Mouse (Mus musculus): ENCODE data around the gene Gbp8. TPM values are rescaled to one million over a fixed set of nuclear protein-coding genes. Genes with fewer than 3 reads are reported as not detected.
"Not testable (repeated sequence)": the region's sequence is repeated elsewhere in the genome, so short reads cannot be mapped to it uniquely, and the experiment has no call there.

The Gbp8 gene
- 0.70 and 0.78 TPM in 2 replicates for polyA plus RNA-seq (2015; fragmentation: Nextera tagmentation; extraction: Ambion mirVana)

DNA sequence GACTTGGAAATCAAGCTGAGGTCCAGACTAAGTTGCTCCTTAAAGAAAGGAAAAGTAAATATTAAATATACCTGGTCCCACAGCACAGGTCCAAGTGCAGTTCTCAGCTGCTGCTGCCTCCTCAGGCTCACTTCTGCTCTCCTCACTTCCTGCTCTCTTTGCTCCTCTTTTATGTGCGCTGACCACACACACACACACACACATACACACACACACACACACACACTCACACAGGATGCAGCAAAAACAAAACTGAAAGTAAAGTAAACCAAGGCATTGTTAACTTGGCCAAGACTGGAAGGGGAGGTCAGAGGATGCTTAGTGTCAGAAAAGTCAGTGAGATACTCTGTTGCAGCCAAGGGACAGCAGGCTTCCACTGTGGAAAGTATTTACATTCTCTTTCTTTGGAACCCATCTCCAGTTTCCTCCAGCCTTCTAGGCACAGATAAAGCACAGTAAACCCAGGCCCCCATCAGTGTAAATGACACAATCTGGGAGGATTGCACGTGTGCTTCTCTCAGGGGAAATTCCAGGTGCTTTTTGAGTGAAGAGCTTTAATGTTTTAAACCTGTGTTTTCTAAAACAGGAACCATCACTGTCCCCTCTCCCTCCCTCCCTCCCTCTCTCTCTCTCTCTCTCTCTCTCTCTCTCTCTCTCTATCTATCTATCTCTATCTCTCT lies at the start of gene Gbp8, which contains the start of the genes Gbp9 and Gbp4:
Gene Gbp8, minus strand, starts transcription at position 132 of the 680 bp plus-strand sequence.
Gene Gbp9, minus strand, starts transcription at position 131 of the 680 bp plus-strand sequence.
Gene Gbp4, minus strand, starts transcription at position 178 of the 680 bp plus-strand sequence.
- not testable (repeated sequence) for H3K4me2 ChIP-seq (replicated peaks; ENCODE audit: low read depth, low read length); H3K27me3 ChIP-seq (replicated peaks; ENCODE audit: insufficient read depth, low read length); H3K9me3 ChIP-seq (ENCODE audit: low read length); H3K4me3 ChIP-seq (ENCODE audit: low read depth, low read length); H3K9ac ChIP-seq (replicated peaks; ENCODE audit: low read depth); H3K4me1 ChIP-seq (ENCODE audit: insufficient read depth, low read depth, low read length); H3K36me3 ChIP-seq (ENCODE audit: insufficient read depth, low read length); H3K27ac ChIP-seq (ENCODE audit: low read length)
- DNase-seq (ENCODE audit: low spot score) (peak; percentile 20), ATAC-seq (peak; percentile 65)
- 15% methylated on average over 2 of the region's 2 CpGs for WGBS
- TF ChIP-seq EP300 (IDR thresholded peaks at IDR 0.05) = 0 out of 2 replicates have a peak, but pooled peaks have one; percentile 6

DNA sequence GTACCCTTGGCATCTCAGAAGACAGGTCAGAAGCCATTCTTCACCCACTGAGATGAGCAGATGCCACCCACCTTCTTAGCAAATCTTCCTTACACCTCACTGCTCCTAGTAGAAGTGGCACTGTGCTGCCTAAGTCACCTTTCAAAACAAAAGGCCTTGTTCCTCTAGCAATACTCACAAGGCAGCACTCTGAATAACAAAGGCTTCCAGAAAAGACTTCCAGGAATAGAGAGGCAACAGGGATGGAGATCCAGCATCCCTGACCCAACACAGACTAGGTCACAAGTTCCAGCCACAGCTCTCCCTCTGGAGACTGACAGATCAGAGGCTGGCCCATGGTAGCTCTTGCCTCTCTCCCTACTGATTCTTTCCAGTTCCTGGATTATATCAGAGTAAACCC lies 42.1 kb upstream of the Gbp8 start:
- H3K36me3 ChIP-seq (ENCODE audit: insufficient read depth, low read length) = no peaks in the 10 kb centered on the region
- no peaks in the 10 kb centered on the region for H3K27me3 ChIP-seq (replicated peaks; ENCODE audit: insufficient read depth, low read length)
- no peak for ATAC-seq
- H3K27ac ChIP-seq (ENCODE audit: low read length) = no peak overlapping the region
- H3K9me3 ChIP-seq (ENCODE audit: low read length) = no peaks in the 10 kb centered on the region
- no peak overlapping the region for H3K4me2 ChIP-seq (replicated peaks; ENCODE audit: low read depth, low read length)
- H3K4me1 ChIP-seq (ENCODE audit: insufficient read depth, low read depth, low read length) = no peaks in the 10 kb centered on the region
- DNase-seq (ENCODE audit: low spot score) = no peak
- H3K4me3 ChIP-seq (ENCODE audit: low read depth, low read length) = no peak overlapping the region
- H3K9ac ChIP-seq (replicated peaks; ENCODE audit: low read depth) = no peak overlapping the region
- TF ChIP-seq EP300 (IDR thresholded peaks at IDR 0.05) (no peak), CTCF (IDR thresholded peaks at IDR 0.05) (no peak)

DNA sequence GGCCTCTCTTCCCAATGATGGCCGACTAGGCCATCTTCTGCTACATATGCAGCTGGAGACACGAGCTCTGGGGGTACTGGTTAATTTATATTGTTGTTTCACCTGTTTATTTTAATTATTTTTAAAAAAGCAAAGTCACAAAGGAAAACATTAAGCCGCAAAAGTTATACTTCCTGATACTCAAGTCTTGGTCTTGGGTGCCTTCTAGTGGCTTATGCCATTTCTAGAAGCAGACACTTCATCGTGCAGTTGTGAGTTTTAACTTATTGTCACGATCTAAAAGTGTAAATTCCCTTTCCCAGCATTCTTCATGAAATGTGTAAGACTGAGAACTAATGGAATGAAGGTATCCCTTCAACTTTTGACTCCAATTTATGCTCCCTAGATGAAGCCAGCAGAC lies 17.2 kb upstream of the Gbp8 start:
- Histone ChIP-seq H3K27me3 (replicated peaks; ENCODE audit: insufficient read depth, low read length) (no peaks in the 10 kb centered on the region), H3K9ac (replicated peaks; ENCODE audit: low read depth) (no peak overlapping the region), H3K27ac (ENCODE audit: low read length) (no peak overlapping the region), H3K9me3 (ENCODE audit: low read length) (no peaks in the 10 kb centered on the region), H3K4me2 (replicated peaks; ENCODE audit: low read depth, low read length) (no peak overlapping the region), H3K4me3 (ENCODE audit: low read depth, low read length) (no peak overlapping the region), H3K36me3 (ENCODE audit: insufficient read depth, low read length) (no peaks in the 10 kb centered on the region), H3K4me1 (ENCODE audit: insufficient read depth, low read depth, low read length) (no peaks in the 10 kb centered on the region)
- no peak for ATAC-seq
- TF ChIP-seq EP300 (IDR thresholded peaks at IDR 0.05) (no peak), CTCF (IDR thresholded peaks at IDR 0.05) (no peak)
- no peak for DNase-seq (ENCODE audit: low spot score)
- 83% methylated on average over 5 of the region's 5 CpGs for WGBS

DNA sequence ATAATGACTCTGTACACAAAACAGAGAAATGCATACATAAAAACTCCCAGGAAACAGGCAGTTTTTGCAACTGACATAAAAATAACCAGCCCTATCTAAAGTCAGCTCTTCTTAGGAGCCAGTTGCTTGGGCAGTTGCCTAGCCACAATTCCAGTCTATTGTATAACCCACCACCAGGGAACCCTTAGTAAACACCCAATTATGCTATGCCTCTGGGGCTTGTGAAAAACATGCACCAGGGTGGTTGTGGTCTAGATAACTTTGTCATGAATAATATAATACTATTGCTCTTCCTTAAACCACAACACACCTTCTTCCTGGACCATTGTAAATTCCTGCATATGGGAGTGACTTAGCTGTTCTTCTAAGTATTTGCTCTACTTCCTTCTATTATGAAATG lies 14.7 kb upstream of the Gbp8 start:
- TF ChIP-seq EP300 (IDR thresholded peaks at IDR 0.05) = no peak
- TF ChIP-seq CTCF (IDR thresholded peaks at IDR 0.05) = no peak
- no peak overlapping the region for H3K4me3 ChIP-seq (ENCODE audit: low read depth, low read length)
- no peaks in the 10 kb centered on the region for H3K36me3 ChIP-seq (ENCODE audit: insufficient read depth, low read length)
- DNase-seq (ENCODE audit: low spot score) (no peak), ATAC-seq (no peak)
- no peak overlapping the region for H3K4me2 ChIP-seq (replicated peaks; ENCODE audit: low read depth, low read length)
- no peak overlapping the region for H3K27ac ChIP-seq (ENCODE audit: low read length)
- no peaks in the 10 kb centered on the region for H3K9me3 ChIP-seq (ENCODE audit: low read length)
- no peaks in the 10 kb centered on the region for H3K27me3 ChIP-seq (replicated peaks; ENCODE audit: insufficient read depth, low read length)
- H3K9ac ChIP-seq (replicated peaks; ENCODE audit: low read depth) = no peak overlapping the region
- no peaks in the 10 kb centered on the region for H3K4me1 ChIP-seq (ENCODE audit: insufficient read depth, low read depth, low read length)

DNA sequence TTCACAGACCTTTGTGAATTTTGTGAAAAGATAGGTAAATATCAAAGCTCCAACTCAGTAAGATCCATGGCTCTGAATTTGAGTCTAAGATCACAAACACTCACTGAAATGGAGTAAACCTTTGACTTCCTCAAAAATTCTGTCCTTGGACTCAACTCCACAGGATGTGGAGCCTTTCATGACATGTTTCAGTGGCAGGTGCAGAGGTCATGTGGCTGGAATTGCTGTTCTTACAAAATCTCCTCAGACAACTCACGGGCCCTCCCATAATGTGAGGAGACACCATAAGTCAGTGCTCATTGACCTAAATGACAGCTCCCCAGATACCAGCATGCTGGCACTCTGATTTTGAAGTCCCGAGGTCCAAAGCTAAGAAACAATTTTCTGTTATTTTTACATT lies 8.7 kb upstream of the Gbp8 start:
- DNase-seq (ENCODE audit: low spot score); H3K27me3 ChIP-seq (replicated peaks; ENCODE audit: insufficient read depth, low read length); H3K4me1 ChIP-seq (ENCODE audit: insufficient read depth, low read depth, low read length); H3K27ac ChIP-seq (ENCODE audit: low read length); ATAC-seq; H3K4me2 ChIP-seq (replicated peaks; ENCODE audit: low read depth, low read length); H3K9ac ChIP-seq (replicated peaks; ENCODE audit: low read depth); H3K9me3 ChIP-seq (ENCODE audit: low read length); H3K4me3 ChIP-seq (ENCODE audit: low read depth, low read length); H3K36me3 ChIP-seq (ENCODE audit: insufficient read depth, low read length): not testable (repeated sequence)
- 48% methylated on average over 2 of the region's 2 CpGs for WGBS

DNA sequence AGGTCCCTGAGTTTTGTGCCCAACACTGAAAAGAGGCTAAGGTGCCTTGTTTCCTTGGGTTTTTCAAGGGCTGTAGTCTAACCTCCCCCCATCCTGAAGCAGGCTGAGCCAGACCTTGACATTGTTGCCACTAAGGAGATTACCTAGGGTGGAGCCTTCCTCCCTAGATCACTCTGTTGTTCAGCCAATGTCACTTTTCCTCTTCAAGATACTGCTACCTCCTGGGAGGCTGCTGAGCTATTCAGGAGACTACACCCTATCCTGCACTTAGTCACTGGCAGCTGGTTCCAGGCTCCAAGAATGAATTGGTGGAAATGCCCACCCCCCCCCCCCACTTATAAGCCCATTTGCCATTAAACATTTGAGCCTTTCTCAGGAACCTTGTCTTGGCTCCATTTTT lies 7.1 kb upstream of the Gbp8 start:
- H3K4me2 ChIP-seq (replicated peaks; ENCODE audit: low read depth, low read length) = no peak overlapping the region
- no peaks in the 10 kb centered on the region for H3K9me3 ChIP-seq (ENCODE audit: low read length)
- no peaks in the 10 kb centered on the region for H3K4me1 ChIP-seq (ENCODE audit: insufficient read depth, low read depth, low read length)
- no peak overlapping the region for H3K4me3 ChIP-seq (ENCODE audit: low read depth, low read length)
- H3K27ac ChIP-seq (ENCODE audit: low read length) = 0 out of 2 replicates have a peak overlapping the region, but pooled peaks have one; percentile 16
- peak; percentile 81 for ATAC-seq
- H3K27me3 ChIP-seq (replicated peaks; ENCODE audit: insufficient read depth, low read length) = no peaks in the 10 kb centered on the region
- H3K9ac ChIP-seq (replicated peaks; ENCODE audit: low read depth) = no peak overlapping the region
- H3K36me3 ChIP-seq (ENCODE audit: insufficient read depth, low read length) = no peaks in the 10 kb centered on the region
- peak; percentile 38 for DNase-seq (ENCODE audit: low spot score)
- no peak for TF ChIP-seq EP300 (IDR thresholded peaks at IDR 0.05)
- no peak for TF ChIP-seq CTCF (IDR thresholded peaks at IDR 0.05)

Measured in lung, postnatal 0 days (tissue).